10 mouse cellular contexts compared by ENCODE assay signal in the genomic region with DNA sequence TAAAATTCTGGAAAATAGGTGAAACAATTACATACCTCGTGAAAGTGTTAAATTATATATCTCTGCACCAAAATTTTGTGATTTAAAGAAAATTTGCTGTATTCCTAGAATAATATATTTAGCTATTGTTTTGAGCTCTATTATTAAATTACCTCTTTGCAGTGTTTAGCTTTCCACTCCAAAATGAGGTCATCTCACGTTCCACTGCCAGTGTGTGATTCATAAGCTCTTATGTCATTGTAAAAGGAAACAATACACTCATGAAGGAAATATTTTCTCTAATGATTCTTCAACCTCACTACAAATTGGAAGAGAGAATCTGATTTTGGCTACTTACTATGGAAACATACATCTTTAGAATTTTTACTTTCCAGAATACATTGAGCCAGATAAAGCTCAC.
"Had no signal": no experiment of that assay in that cellular context is flagged by ENCODE, and none has a peak within 500 bp of the region (broad histone marks: within the 10 kb centered on the region; RNA-seq: fewer than 3 reads in every experiment).

No protein-coding gene starts in this region.

- DNase-seq: kidney, postnatal 10 days; kidney, postnatal 4 days; left cerebral cortex, postnatal 4 days; lung, adult 18-20 months; lung, postnatal 14 days; right cerebral cortex, postnatal 14 days; thymus, postnatal 4 days had no signal

- H3K4me1 ChIP-seq: limb, embryonic 13.5 days; midbrain, embryonic 13.5 days had no signal

- ATAC-seq: midbrain, embryonic 13.5 days had no signal

- H3K4me3 ChIP-seq: limb, embryonic 13.5 days; midbrain, embryonic 13.5 days had no signal

- H3K27ac ChIP-seq: limb, embryonic 13.5 days; liver, embryonic 14.5 days; midbrain, embryonic 13.5 days had no signal
